Mouse (Mus musculus) cerebellum, adult 11 months (tissue): ENCODE measurements around the gene Erc1.

Experiments used
- DNase-seq: peaks from one replicate; pipeline ENCODE4 v3.0.0; 2022

The Erc1 gene

DNA sequence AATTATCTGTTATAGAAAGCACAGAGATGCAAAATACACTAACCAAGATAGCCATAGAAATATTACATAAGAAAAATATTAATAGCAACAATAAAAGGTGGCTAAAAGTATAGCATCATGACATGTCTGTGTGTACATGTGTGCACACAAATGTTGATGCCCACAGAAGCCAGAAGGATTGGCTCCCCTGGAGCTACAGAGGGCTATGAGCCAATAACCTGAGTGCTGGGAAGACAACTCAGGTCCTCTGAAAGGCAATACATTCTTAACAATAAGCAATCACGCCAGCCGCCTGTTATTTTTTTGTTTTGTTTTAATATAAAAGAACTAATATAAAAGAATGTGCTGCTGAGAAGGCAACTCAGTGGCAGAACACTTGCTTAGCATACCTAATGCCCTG is 44.7 kb downstream of the Erc1 start:
- peak; percentile 38 for DNase-seq

DNA sequence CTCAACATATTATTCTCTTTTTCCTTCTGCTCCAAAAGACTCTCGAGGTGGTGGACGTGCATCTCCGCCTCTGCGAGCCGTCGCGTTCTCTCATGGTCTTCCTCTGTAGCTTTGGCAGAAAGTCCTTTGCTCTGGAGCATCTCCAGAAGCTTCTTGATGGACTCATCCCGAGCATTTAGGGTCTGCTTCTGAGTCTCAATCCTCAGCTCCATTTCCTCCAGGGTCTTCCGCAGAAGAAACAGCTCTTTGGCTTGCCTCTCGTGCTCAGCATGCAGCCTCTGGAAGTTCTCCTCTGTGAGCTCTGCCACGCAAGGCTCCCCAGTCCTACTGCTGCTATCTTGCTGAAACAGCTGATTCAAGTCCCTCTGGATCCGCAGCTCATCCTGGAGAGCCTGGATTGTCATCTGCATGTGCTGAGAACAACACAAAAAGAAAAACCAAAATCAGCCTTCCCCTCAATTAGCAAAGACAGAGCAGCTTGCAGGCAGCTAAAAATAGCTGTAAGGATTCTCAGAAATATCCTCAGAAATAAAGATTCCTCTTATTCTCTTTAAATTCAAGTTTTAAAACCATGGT is 51.0 kb downstream of the Erc1 start:
- DNase-seq, result peak; percentile 25

DNA sequence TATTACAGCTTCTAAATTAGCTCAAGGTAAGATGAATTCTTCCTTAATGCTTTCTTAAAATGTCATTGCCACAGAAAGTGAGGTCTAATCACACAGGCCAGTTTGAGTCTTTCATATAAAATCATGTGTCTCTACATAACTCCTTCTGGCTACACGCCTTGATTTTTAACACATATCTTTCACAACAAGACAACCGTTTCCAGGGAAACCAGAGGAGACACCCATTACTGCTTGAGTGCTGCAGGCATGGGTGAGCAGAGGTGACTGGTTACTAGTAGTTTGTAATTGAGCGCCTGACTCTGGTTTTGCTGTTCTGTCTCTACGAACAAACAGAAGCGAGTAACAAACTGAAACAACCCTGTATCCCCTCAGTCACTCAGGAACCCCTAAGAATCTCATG is 51.7 kb downstream of the Erc1 start:
- no peak for DNase-seq

DNA sequence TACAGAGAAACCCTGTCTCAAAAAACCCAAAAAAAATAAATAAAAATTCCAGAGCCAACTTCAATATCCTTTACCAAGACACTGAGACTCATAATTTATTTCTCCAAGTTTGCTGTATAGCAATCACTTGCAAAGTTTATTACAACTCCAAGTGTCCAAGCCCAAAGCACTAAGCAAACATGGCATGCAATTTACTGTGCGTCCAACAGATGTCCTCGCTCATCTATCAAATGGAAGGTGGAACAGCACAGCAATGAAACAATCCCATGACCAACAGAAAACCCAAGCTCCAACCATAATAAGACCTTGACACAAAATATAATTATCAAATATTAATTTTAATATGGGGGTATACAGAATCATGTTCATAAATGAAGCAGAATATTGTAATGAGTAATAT is 55.4 kb downstream of the Erc1 start:
- DNase-seq, result peak; percentile 44

DNA sequence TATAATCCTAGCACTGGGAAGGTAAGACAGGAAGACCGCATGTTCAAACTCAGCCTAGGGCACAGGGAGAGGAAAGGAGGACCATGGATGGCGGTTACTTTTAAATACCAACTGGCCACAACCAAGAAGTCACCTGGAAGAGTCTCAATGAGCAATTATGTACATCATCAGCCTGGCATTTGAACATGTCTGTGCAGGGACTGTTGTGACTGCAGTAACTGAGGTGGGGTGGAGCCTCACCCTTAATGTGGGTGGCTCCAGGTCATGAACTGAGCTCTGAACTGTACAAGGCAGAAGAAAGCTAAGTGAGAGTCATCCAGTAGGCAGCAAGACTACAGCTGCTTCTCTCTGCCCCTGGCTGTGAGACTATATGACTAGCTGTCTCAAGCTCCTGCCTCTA is 65.6 kb downstream of the Erc1 start:
- DNase-seq, result no peak

GRCm38 (mm10) chr6:119781109-119781508 is 66.9 kb downstream of the Erc1 start:
- no peak for DNase-seq

DNA sequence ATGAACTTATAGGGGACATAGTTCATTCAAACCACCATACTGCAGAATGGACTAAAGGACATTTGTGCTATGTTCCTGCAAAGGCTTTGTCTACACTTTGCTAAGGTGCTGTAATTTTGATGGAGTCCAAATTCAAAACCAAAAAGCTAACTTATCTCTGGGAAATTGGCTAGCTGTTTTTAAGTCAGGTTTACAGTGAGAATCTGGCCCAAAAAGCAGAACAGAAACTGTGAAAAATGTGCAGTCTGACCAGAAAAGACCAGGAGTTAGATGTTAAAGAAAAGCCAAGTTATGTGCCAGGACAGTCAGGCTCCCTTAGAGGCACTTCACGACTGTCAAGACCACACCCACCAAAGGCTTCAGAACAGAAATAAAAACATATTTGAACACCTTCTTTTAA is 79.2 kb downstream of the Erc1 start:
- DNase-seq, result no peak

DNA sequence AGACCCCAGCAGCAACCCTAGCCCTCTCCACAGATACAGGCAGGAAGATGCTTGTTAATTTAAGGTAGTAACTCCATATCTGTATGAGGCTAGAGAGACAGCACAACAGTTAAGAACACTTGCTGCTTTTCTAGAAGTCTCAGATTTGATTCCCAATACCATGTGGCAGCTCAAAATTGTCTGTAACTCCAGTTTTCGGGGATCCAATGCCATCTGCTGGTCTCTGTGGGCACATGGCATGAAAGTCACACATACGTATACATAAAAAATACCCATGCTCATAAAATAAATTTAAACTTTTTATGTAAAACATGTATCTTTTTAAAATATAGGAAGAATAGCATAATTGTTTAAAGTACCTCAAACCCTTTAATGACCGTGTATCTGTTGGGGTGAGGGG is 83.6 kb downstream of the Erc1 start:
- no peak for DNase-seq

DNA sequence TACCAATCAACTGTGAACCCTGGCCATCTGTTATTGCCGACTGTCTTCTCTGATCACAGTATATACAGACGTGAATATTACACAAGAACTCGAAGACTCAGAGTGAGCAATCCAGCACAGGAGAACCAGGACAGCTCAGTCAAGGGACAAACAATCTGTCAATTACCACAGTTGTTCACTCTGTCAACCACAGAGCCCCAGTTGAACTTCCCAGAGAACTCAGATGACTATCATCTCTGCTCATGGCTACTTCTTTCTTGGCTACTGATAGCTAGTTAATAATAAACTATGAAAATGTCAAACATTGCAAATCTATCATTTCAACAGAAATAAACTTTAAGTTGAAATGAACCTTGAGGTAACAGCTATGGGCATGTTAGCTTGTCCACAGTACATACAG is 88.1 kb downstream of the Erc1 start:
- DNase-seq, result no peak

- no peak for DNase-seq
Observed at GRCm38 (mm10) chr6:119758490-119758889, 89.5 kb downstream of the Erc1 start.

GRCm38 (mm10) chr6:119757796-119758195 is 90.2 kb downstream of the Erc1 start:
- no peak for DNase-seq

GRCm38 (mm10) chr6:119755866-119756265 is 92.1 kb downstream of the Erc1 start:
- no peak for DNase-seq

- no peak for DNase-seq
Observed at GRCm38 (mm10) chr6:119749093-119749635, 98.8 kb downstream of the Erc1 start.

DNA sequence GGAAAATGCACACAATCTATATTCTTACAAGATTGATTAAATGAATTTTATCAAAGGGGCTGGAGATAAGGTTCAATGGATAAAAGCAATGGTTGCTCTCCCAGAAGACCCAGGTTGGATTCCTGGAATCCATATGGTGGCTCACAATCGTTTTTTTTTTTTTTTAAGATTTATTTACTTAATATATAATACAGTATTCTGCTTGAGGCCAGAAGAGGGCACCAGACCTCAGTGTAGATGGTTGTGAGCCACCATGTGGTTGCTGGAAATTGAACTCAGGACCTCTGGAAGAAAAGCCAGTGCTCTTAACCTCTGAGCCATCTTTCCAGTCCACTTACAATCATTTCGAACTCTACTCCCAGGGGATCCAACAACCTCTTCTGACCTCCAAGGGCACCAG is 106.1 kb downstream of the Erc1 start:
- no peak for DNase-seq

DNA sequence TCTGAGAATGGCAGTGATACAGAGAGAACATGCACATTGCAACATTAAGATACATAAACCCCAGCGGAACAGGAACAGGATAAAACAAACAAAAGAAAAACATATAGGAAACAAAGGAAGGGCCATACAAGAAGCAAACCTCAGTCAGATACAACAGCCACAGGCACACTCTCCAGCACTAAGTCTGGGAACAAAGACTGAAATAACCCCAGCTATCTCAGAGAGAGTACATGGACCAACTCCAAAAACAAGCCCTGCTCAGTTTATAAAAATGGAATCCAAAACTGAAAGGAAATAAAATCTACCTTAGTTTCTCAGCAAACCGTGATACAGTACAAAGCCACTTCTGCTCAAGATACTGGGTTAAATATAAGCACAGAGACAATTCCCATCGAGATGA is 107.4 kb downstream of the Erc1 start:
- DNase-seq, result no peak

GRCm38 (mm10) chr6:119738638-119739375 is 109.2 kb downstream of the Erc1 start:
- no peak for DNase-seq

- DNase-seq, result no peak
Observed at GRCm38 (mm10) chr6:119737716-119738115, 110.3 kb downstream of the Erc1 start.

DNA sequence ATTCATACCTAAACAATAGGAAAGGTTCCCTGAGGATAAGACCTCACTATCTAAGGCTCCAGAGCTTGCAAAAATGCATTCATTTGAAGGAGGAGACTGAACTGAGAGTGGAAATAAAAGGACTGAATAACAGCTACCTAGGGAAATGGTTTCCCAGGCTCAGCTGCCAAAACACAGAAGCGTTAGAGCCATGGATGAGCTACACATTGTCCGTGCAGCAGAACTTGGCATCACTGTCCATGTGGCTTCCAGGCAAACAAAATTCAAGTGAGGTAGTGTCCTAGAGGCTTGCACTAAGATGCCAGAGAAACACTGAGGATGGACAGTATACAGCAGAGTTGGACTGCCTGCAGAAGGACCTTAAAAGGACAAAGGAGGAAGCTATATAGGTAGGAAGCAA is 112.0 kb downstream of the Erc1 start:
- DNase-seq, result no peak

GRCm38 (mm10) chr6:119731155-119731554 is 116.8 kb downstream of the Erc1 start:
- DNase-seq, result no peak

DNA sequence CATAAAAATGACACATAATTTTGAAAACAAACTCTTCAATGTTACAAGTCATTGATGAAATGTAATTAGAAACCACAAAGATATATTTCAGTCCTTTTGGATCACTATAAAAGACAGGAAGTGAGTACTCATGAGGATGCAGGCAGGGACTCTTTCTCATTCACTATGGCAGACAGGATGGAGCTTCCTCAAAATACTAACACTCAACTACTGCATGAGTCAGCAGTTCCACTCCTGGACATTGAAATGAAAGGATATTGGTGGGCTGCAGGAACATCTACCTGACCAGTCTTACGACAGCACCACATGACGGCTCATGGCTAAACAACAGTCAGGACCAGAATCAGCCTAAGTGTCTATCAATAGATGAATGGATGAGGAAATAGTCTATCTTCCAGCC is 132.7 kb downstream of the Erc1 start:
- no peak for DNase-seq

DNA sequence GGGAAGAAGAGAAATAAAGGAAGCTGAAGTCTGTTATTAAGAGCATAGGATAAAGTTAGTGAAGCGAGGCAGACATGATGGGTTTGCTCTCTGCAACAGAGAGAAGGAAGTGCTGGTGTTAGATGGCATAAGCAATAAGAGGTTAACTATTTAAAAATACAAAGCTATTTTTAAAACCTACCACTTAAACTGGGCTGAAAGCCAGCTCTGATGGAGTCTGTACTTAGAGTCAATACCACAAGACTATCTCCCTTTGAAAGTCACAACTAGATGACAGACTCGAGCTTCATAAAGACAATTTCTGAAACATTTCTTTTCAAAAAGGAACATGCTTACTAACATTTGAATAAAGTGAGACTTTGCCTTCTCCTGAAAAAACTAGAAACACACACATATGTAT is 134.0 kb downstream of the Erc1 start:
- DNase-seq, result no peak

DNA sequence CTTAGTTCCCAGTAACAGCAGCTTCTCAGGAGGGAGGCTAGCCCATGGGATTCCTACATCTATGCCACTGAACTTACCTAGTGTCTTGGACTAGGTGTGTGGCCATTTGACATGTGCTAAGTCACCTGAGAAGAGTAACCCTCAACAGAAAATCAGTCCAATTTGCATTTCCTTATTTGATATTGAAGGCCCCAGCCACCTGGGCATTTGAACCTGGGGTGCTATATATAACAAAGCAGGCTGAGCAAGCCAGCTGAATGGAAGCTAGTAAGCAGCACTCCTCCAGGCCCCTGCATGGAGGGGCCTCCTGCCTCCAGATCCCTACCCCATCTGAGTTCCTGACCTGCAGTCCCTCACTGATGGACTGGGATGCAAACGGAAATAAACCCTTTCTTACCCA is 135.5 kb downstream of the Erc1 start:
- DNase-seq, result no peak

GRCm38 (mm10) chr6:119711649-119712305 is 136.2 kb downstream of the Erc1 start:
- DNase-seq, result no peak

DNA sequence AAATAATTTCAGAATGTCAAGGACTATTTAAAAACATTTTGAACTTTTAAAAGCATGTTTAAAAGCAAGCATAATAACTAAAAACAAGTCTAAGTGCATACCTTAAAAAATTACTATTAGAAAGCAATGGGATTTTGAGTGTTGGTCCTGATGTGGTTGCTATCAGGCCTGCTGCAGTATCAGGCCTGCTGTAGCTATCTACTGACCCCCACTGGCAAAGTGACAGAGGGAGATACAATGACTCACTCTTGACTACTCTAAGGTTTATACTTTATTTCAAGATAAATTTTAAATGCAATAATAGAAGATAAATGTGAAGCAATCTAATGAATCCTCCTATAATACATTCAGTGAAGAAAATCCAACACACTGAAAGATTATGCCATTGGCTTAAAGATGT is 138.4 kb downstream of the Erc1 start:
- no peak for DNase-seq
